In the genomic region with DNA sequence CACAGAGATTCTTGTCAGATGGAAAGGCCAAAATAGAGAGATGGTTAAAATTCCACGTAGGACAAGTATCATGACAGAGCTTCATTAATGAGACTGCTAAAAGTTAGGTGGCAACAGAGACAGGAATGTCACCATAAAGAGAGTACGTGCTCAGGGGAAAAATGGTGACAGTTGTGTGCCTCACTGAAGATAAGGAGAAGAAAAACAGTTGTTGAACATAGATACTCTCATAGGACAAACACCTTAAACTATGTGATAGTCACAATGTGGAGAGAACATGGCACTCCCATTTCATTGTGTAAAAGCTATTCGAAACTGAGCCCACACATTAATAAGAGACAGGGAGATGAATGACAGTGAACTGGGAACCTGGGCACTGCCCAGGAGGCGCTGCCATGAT, we compare ENCODE assay signal across 29 mouse cellular contexts.
DNase-seq lines count a peak whose midpoint lies in the region; ATAC-seq and TF ChIP-seq lines count a peak whose summit lies in the region.
"Had no signal": no experiment of that assay in that cellular context is flagged by ENCODE, and none has a peak within 500 bp of the region (broad histone marks: within the 10 kb centered on the region; RNA-seq: fewer than 3 reads in every experiment).

No protein-coding gene starts in this region.

- ATAC-seq in neural tube, embryonic 11.5 days (ENCODE audit: insufficient read depth, low FRiP score, low TSS enrichment), result no peak
- ATAC-seq in neural tube, embryonic 15.5 days (ENCODE audit: low FRiP score), result no peak
- peak; percentile 69 for ATAC-seq in liver, embryonic 12.5 days
- 0 out of 2 replicates have a peak, but pooled peaks have one; percentile 13 for ATAC-seq in liver, postnatal 0 days
- ATAC-seq: inflammation-experienced regulatory T-cells, adult 6 months; midbrain, embryonic 16.5 days had no signal

- TF ChIP-seq EP300 in liver, postnatal 0 days (IDR thresholded peaks at IDR 0.05; ENCODE audit: low read depth), result peak; percentile 95

- DNase-seq in neural tube, embryonic 11.5 days (ENCODE audit: low spot score), result no peak
- no peak for DNase-seq in liver, postnatal 0 days
- no peak for DNase-seq in Muller cell, postnatal 12 days (ENCODE audit: inconsistent ontology term)
- no peak for DNase-seq in kidney, adult 8-10 months
- DNase-seq: adrenal gland, adult 8-10 months; B cell, adult 2 months; cerebellum, adult 11 months; cerebellum, adult 9-11 months; embryo, embryonic 11 days; gastrocnemius, postnatal 36 days; heart, adult 2 months; heart, postnatal 4 days; kidney, adult 11 months; kidney, postnatal 36 days; lung, adult 2 months; lung, postnatal 14 days had no signal

- H3K4me1 ChIP-seq in neural tube, embryonic 11.5 days (ENCODE audit: control insufficient read depth, insufficient read depth, low read length), result no peaks in the 10 kb centered on the region
- peaks cover 4% of the 10 kb centered on the region; the same call in 1 of the 2 replicates for H3K4me1 ChIP-seq in neural tube, embryonic 15.5 days
- peaks cover 88% of the 10 kb centered on the region for H3K4me1 ChIP-seq in liver, embryonic 12.5 days
- peaks cover 63% of the 10 kb centered on the region for H3K4me1 ChIP-seq in liver, postnatal 0 days (ENCODE audit: insufficient read depth)

- H3K36me3 ChIP-seq in neural tube, embryonic 11.5 days (ENCODE audit: control insufficient read depth, insufficient read depth, low read length), result no peaks in the 10 kb centered on the region
- H3K36me3 ChIP-seq in neural tube, embryonic 15.5 days, result no peaks in the 10 kb centered on the region
- no peaks in the 10 kb centered on the region for H3K36me3 ChIP-seq in liver, embryonic 12.5 days
- no peaks in the 10 kb centered on the region for H3K36me3 ChIP-seq in liver, postnatal 0 days (replicated peaks; ENCODE audit: insufficient read depth, low read length)
- H3K36me3 ChIP-seq: embryonic facial prominence, embryonic 12.5 days; forebrain, embryonic 12.5 days; heart, embryonic 12.5 days; hindbrain, embryonic 15.5 days; limb, embryonic 12.5 days; neural tube, embryonic 12.5 days had no signal

- TF ChIP-seq CTCF in liver, postnatal 0 days (IDR thresholded peaks at IDR 0.05; ENCODE audit: low read depth), result no peak

- 0 out of 2 replicates have a peak overlapping the region, but pooled peaks have one; percentile 14 for H3K27ac ChIP-seq in neural tube, embryonic 11.5 days (ENCODE audit: low read depth, low read length)
- H3K27ac ChIP-seq in neural tube, embryonic 15.5 days (replicated peaks), result no peak overlapping the region
- H3K27ac ChIP-seq in liver, embryonic 12.5 days, result peak overlapping the region; percentile 87
- H3K27ac ChIP-seq in liver, postnatal 0 days (ENCODE audit: low read depth), result peak overlapping the region; percentile 82
- H3K27ac ChIP-seq: embryonic facial prominence, embryonic 12.5 days; forebrain, embryonic 12.5 days; heart, adult 2 months; hindbrain, embryonic 15.5 days; layer of hippocampus, adult 2 months; left cerebral cortex, adult 2 months; limb, embryonic 12.5 days; neural tube, embryonic 12.5 days had no signal

- H3K9ac ChIP-seq in neural tube, embryonic 11.5 days (ENCODE audit: low read length), result no peak overlapping the region
- H3K9ac ChIP-seq in neural tube, embryonic 15.5 days (replicated peaks), result no peak overlapping the region
- peak overlapping the region; percentile 61 for H3K9ac ChIP-seq in liver, embryonic 12.5 days
- H3K9ac ChIP-seq in liver, postnatal 0 days (replicated peaks), result no peak overlapping the region; the same call in 1 of the 2 replicates
- H3K9ac ChIP-seq: embryonic facial prominence, embryonic 12.5 days; forebrain, embryonic 12.5 days; heart, embryonic 12.5 days; hindbrain, embryonic 15.5 days; limb, embryonic 12.5 days; neural tube, embryonic 12.5 days had no signal

- H3K9me3 ChIP-seq in neural tube, embryonic 11.5 days (ENCODE audit: control insufficient read depth, low read length), result no peaks in the 10 kb centered on the region
- no peaks in the 10 kb centered on the region for H3K9me3 ChIP-seq in neural tube, embryonic 15.5 days (replicated peaks)
- no peaks in the 10 kb centered on the region for H3K9me3 ChIP-seq in liver, embryonic 12.5 days (replicated peaks)
- H3K9me3 ChIP-seq in liver, postnatal 0 days (ENCODE audit: low read length), result no peaks in the 10 kb centered on the region
- H3K9me3 ChIP-seq: embryonic facial prominence, embryonic 12.5 days; forebrain, embryonic 12.5 days; heart, embryonic 12.5 days; hindbrain, embryonic 15.5 days; limb, embryonic 12.5 days; neural tube, embryonic 12.5 days had no signal

- no peak overlapping the region for H3K4me2 ChIP-seq in neural tube, embryonic 11.5 days (ENCODE audit: low read depth)
- H3K4me2 ChIP-seq in neural tube, embryonic 15.5 days, result no peak overlapping the region
- peak overlapping the region; percentile 51 for H3K4me2 ChIP-seq in liver, embryonic 12.5 days
- H3K4me2 ChIP-seq in liver, postnatal 0 days (ENCODE audit: low read depth, low read length), result peak overlapping the region; percentile 61; the same call in 1 of the 2 replicates
- H3K4me2 ChIP-seq: embryonic facial prominence, embryonic 12.5 days; forebrain, embryonic 12.5 days; heart, embryonic 12.5 days; hindbrain, embryonic 15.5 days; limb, embryonic 12.5 days; midbrain, embryonic 11.5 days; neural tube, embryonic 12.5 days had no signal

- no peaks in the 10 kb centered on the region for H3K27me3 ChIP-seq in neural tube, embryonic 11.5 days (ENCODE audit: control insufficient read depth, insufficient read depth, low read length)
- no peaks in the 10 kb centered on the region for H3K27me3 ChIP-seq in neural tube, embryonic 15.5 days (replicated peaks)
- no peaks in the 10 kb centered on the region for H3K27me3 ChIP-seq in liver, embryonic 12.5 days (replicated peaks)
- H3K27me3 ChIP-seq in liver, postnatal 0 days (ENCODE audit: insufficient read depth, low read length), result no peaks in the 10 kb centered on the region
- H3K27me3 ChIP-seq: embryonic facial prominence, embryonic 12.5 days; forebrain, embryonic 12.5 days; heart, embryonic 12.5 days; hindbrain, embryonic 15.5 days; limb, embryonic 12.5 days; neural tube, embryonic 12.5 days had no signal

- 89% methylated on average over 4 of the region's 4 CpGs for WGBS in neural tube, embryonic 11.5 days
- WGBS in neural tube, embryonic 15.5 days, result 91% methylated on average over 4 of the region's 4 CpGs
- 50% methylated on average over 4 of the region's 4 CpGs for WGBS in liver, embryonic 12.5 days (ENCODE audit: insufficient replicate concordance)
- WGBS in liver, postnatal 0 days (ENCODE audit: insufficient replicate concordance), result 63% methylated on average over 4 of the region's 4 CpGs

- no peak overlapping the region for H3K4me3 ChIP-seq in neural tube, embryonic 11.5 days (ENCODE audit: low read depth, low read length)
- no peak overlapping the region for H3K4me3 ChIP-seq in neural tube, embryonic 15.5 days (replicated peaks)
- peak overlapping the region; percentile 36; the same call in 1 of the 2 replicates for H3K4me3 ChIP-seq in liver, embryonic 12.5 days
- H3K4me3 ChIP-seq in liver, postnatal 0 days (ENCODE audit: low read depth, low read length), result peak overlapping the region; percentile 31; the same call in 1 of the 2 replicates
- H3K4me3 ChIP-seq: embryonic facial prominence, embryonic 12.5 days; forebrain, embryonic 12.5 days; heart, adult 2 months; heart, embryonic 12.5 days; hindbrain, embryonic 15.5 days; layer of hippocampus, adult 2 months; left cerebral cortex, adult 2 months; limb, embryonic 12.5 days; neural tube, embryonic 12.5 days had no signal

Comparison
In these comparisons a context has a peak if more than half of its experiments do, and no peak if none do; other contexts are left out.
1. ATAC-seq: peak in liver, embryonic 12.5 days (single experiment) and liver, postnatal 0 days (single experiment); none in neural tube, embryonic 11.5 days (single experiment) and neural tube, embryonic 15.5 days (single experiment).
2. H3K4me2 ChIP-seq: peak in liver, embryonic 12.5 days (single experiment) and liver, postnatal 0 days (single experiment); none in neural tube, embryonic 11.5 days (single experiment) and neural tube, embryonic 15.5 days (single experiment).
3. H3K4me3 ChIP-seq: peak in liver, embryonic 12.5 days (single experiment) and liver, postnatal 0 days (single experiment); none in neural tube, embryonic 11.5 days (single experiment) and neural tube, embryonic 15.5 days (single experiment).